Mouse (Mus musculus) retina, postnatal 7 days (tissue): Measurements from ENCODE around the gene Krtap5-1.
"Not testable (repeated sequence)": the region's sequence is repeated elsewhere in the genome, so short reads cannot be mapped to it uniquely, and the experiment has no call there.

Experiments used
- DNase-seq: peaks from one replicate; pipeline ENCODE4 v3.0.0-alpha.2; 2012; ENCODE audit warnings: low read depth, low spot score

Krtap5-1 gene

GRCm38 (mm10) chr7:142297018-142297417 is at the start of gene Krtap5-1:
TSS of gene Krtap5-1 (minus strand) at chr7:142297118.
- not testable (repeated sequence) for DNase-seq

GRCm38 (mm10) chr7:142342247-142342640 is 45.3 kb upstream of the Krtap5-1 start:
- DNase-seq: no peak

- no peak for DNase-seq
Measured at GRCm38 (mm10) chr7:142341564-142342246, 44.8 kb upstream of the Krtap5-1 start.

GRCm38 (mm10) chr7:142340269-142340970 is 43.5 kb upstream of the Krtap5-1 start:
- DNase-seq: no peak

- no peak for DNase-seq
Measured at GRCm38 (mm10) chr7:142335151-142335550, 38.2 kb upstream of the Krtap5-1 start.

GRCm38 (mm10) chr7:142334246-142334645 is 37.3 kb upstream of the Krtap5-1 start:
- peak; percentile 82 for DNase-seq

GRCm38 (mm10) chr7:142332741-142333140 is 35.8 kb upstream of the Krtap5-1 start:
- not testable (repeated sequence) for DNase-seq

GRCm38 (mm10) chr7:142331281-142331680 is 34.4 kb upstream of the Krtap5-1 start:
- no peak for DNase-seq

GRCm38 (mm10) chr7:142330271-142330724 is 33.4 kb upstream of the Krtap5-1 start:
- no peak for DNase-seq

- DNase-seq: no peak
Measured at GRCm38 (mm10) chr7:142328507-142328906, 31.6 kb upstream of the Krtap5-1 start.

- no peak for DNase-seq
Measured at GRCm38 (mm10) chr7:142326714-142327445, 30.0 kb upstream of the Krtap5-1 start.

- DNase-seq: no peak
Measured at GRCm38 (mm10) chr7:142323396-142324117, 26.6 kb upstream of the Krtap5-1 start.

- no peak for DNase-seq
Measured at GRCm38 (mm10) chr7:142322641-142323040, 25.7 kb upstream of the Krtap5-1 start.

GRCm38 (mm10) chr7:142321637-142322306 is 24.9 kb upstream of the Krtap5-1 start:
- DNase-seq: not testable (repeated sequence)

GRCm38 (mm10) chr7:142320906-142321305 is 24.0 kb upstream of the Krtap5-1 start:
- DNase-seq: no peak

GRCm38 (mm10) chr7:142319124-142319523 is 22.2 kb upstream of the Krtap5-1 start:
- DNase-seq: no peak

GRCm38 (mm10) chr7:142317216-142317615 is 20.3 kb upstream of the Krtap5-1 start:
- DNase-seq: no peak

GRCm38 (mm10) chr7:142316558-142316957 is 19.6 kb upstream of the Krtap5-1 start:
- peak; percentile 33 for DNase-seq

- DNase-seq: no peak
Measured at GRCm38 (mm10) chr7:142314600-142315285, 17.8 kb upstream of the Krtap5-1 start.

- DNase-seq: not testable (repeated sequence)
Measured at GRCm38 (mm10) chr7:142303929-142304328, 7.0 kb upstream of the Krtap5-1 start.
